Mouse (Mus musculus): ENCODE data around the gene Abcg1. TPM values are rescaled to one million over a fixed set of nuclear protein-coding genes. Genes with fewer than 3 reads are reported as not detected.

Gene Abcg1
- polyA plus RNA-seq, 1 experiment, result 8.4 TPM

- H3K4me1 ChIP-seq (ENCODE audit: control insufficient read depth, insufficient read depth, low read length), result peaks cover 5% of the 10 kb centered on the region
- H3K9me3 ChIP-seq (replicated peaks; ENCODE audit: control insufficient read depth, insufficient read depth, low read length, poor library complexity, severe bottlenecking), result 0 out of 2 replicates have a peak, but pooled peaks cover under 1% of the 10 kb centered on the region
- no peak for TF ChIP-seq EP300 (IDR thresholded peaks at IDR 0.05; ENCODE audit: insufficient read depth, low read depth, low read length)
- TF ChIP-seq POLR2A (IDR thresholded peaks at IDR 0.05; ENCODE audit: insufficient read depth, low read length), result no peak
- no peak for TF ChIP-seq CTCF (IDR thresholded peaks at IDR 0.05; ENCODE audit: low read depth, low read length)
- H3K27ac ChIP-seq (ENCODE audit: insufficient read depth, low read length), result no peak overlapping the region
- H3K9ac ChIP-seq (ENCODE audit: low read depth, poor library complexity, severe bottlenecking), result no peak overlapping the region
- no peaks in the 10 kb centered on the region for H3K36me3 ChIP-seq (ENCODE audit: control insufficient read depth, insufficient read depth, low read length, poor library complexity, severe bottlenecking)
- H3K27me3 ChIP-seq (ENCODE audit: control insufficient read depth, insufficient read depth, low read length, poor library complexity, severe bottlenecking), result no peaks in the 10 kb centered on the region
- peak overlapping the region; percentile 73 for H3K4me3 ChIP-seq (ENCODE audit: low read depth, low read length)
These were observed 1.2 kb downstream of the Abcg1 start for GRCm38 (mm10) chr17:31058745-31059085.

GRCm38 (mm10) chr17:31060196-31060587 is 2.7 kb downstream of the Abcg1 start:
- TF ChIP-seq CTCF (IDR thresholded peaks at IDR 0.05; ENCODE audit: low read depth, low read length) (no peak), EP300 (IDR thresholded peaks at IDR 0.05; ENCODE audit: insufficient read depth, low read depth, low read length) (no peak), POLR2A (IDR thresholded peaks at IDR 0.05; ENCODE audit: insufficient read depth, low read length) (no peak)
- H3K27me3 ChIP-seq (ENCODE audit: control insufficient read depth, insufficient read depth, low read length, poor library complexity, severe bottlenecking), result no peaks in the 10 kb centered on the region
- no peak overlapping the region for H3K4me3 ChIP-seq (ENCODE audit: low read depth, low read length)
- H3K9ac ChIP-seq (ENCODE audit: low read depth, poor library complexity, severe bottlenecking), result no peak overlapping the region
- no peak overlapping the region for H3K27ac ChIP-seq (ENCODE audit: insufficient read depth, low read length)
- H3K36me3 ChIP-seq (ENCODE audit: control insufficient read depth, insufficient read depth, low read length, poor library complexity, severe bottlenecking), result no peaks in the 10 kb centered on the region
- no peaks in the 10 kb centered on the region for H3K9me3 ChIP-seq (replicated peaks; ENCODE audit: control insufficient read depth, insufficient read depth, low read length, poor library complexity, severe bottlenecking)
- H3K4me1 ChIP-seq (ENCODE audit: control insufficient read depth, insufficient read depth, low read length), result peaks cover 5% of the 10 kb centered on the region

GRCm38 (mm10) chr17:31060588-31061345 is 3.3 kb downstream of the Abcg1 start:
- no peak for TF ChIP-seq EP300 (IDR thresholded peaks at IDR 0.05; ENCODE audit: insufficient read depth, low read depth, low read length)
- TF ChIP-seq POLR2A (IDR thresholded peaks at IDR 0.05; ENCODE audit: insufficient read depth, low read length), result no peak
- TF ChIP-seq CTCF (IDR thresholded peaks at IDR 0.05; ENCODE audit: low read depth, low read length), result no peak
- no peak overlapping the region for H3K4me3 ChIP-seq (ENCODE audit: low read depth, low read length)

GRCm38 (mm10) chr17:31061346-31062095 is 4.0 kb downstream of the Abcg1 start:
- Histone ChIP-seq H3K27ac (ENCODE audit: insufficient read depth, low read length) (no peak overlapping the region), H3K9me3 (replicated peaks; ENCODE audit: control insufficient read depth, insufficient read depth, low read length, poor library complexity, severe bottlenecking) (no peaks in the 10 kb centered on the region), H3K36me3 (ENCODE audit: control insufficient read depth, insufficient read depth, low read length, poor library complexity, severe bottlenecking) (no peaks in the 10 kb centered on the region), H3K27me3 (ENCODE audit: control insufficient read depth, insufficient read depth, low read length, poor library complexity, severe bottlenecking) (no peaks in the 10 kb centered on the region), H3K4me3 (ENCODE audit: low read depth, low read length) (no peak overlapping the region), H3K4me1 (ENCODE audit: control insufficient read depth, insufficient read depth, low read length) (peaks cover 3% of the 10 kb centered on the region), H3K9ac (ENCODE audit: low read depth, poor library complexity, severe bottlenecking) (no peak overlapping the region)
- TF ChIP-seq POLR2A (IDR thresholded peaks at IDR 0.05; ENCODE audit: insufficient read depth, low read length) (no peak), CTCF (IDR thresholded peaks at IDR 0.05; ENCODE audit: low read depth, low read length) (no peak), EP300 (IDR thresholded peaks at IDR 0.05; ENCODE audit: insufficient read depth, low read depth, low read length) (no peak)

More at GRCm38 (mm10) chr17:31060588-31061345, 3.3 kb downstream of the Abcg1 start:
- Histone ChIP-seq H3K9ac (ENCODE audit: low read depth, poor library complexity, severe bottlenecking) (no peak overlapping the region), H3K4me1 (ENCODE audit: control insufficient read depth, insufficient read depth, low read length) (peaks cover 5% of the 10 kb centered on the region), H3K27ac (ENCODE audit: insufficient read depth, low read length) (no peak overlapping the region), H3K36me3 (ENCODE audit: control insufficient read depth, insufficient read depth, low read length, poor library complexity, severe bottlenecking) (no peaks in the 10 kb centered on the region), H3K27me3 (ENCODE audit: control insufficient read depth, insufficient read depth, low read length, poor library complexity, severe bottlenecking) (no peaks in the 10 kb centered on the region), H3K9me3 (replicated peaks; ENCODE audit: control insufficient read depth, insufficient read depth, low read length, poor library complexity, severe bottlenecking) (no peaks in the 10 kb centered on the region)

- no peaks in the 10 kb centered on the region for H3K36me3 ChIP-seq (ENCODE audit: control insufficient read depth, insufficient read depth, low read length, poor library complexity, severe bottlenecking)
- H3K27me3 ChIP-seq (ENCODE audit: control insufficient read depth, insufficient read depth, low read length, poor library complexity, severe bottlenecking), result no peaks in the 10 kb centered on the region
- no peaks in the 10 kb centered on the region for H3K9me3 ChIP-seq (replicated peaks; ENCODE audit: control insufficient read depth, insufficient read depth, low read length, poor library complexity, severe bottlenecking)
- TF ChIP-seq EP300 (IDR thresholded peaks at IDR 0.05; ENCODE audit: insufficient read depth, low read depth, low read length) (no peak), CTCF (IDR thresholded peaks at IDR 0.05; ENCODE audit: low read depth, low read length) (no peak), POLR2A (IDR thresholded peaks at IDR 0.05; ENCODE audit: insufficient read depth, low read length) (no peak)
- H3K4me3 ChIP-seq (ENCODE audit: low read depth, low read length), result no peak overlapping the region
- H3K27ac ChIP-seq (ENCODE audit: insufficient read depth, low read length), result no peak overlapping the region
- H3K9ac ChIP-seq (ENCODE audit: low read depth, poor library complexity, severe bottlenecking), result no peak overlapping the region
- no peaks in the 10 kb centered on the region for H3K4me1 ChIP-seq (ENCODE audit: control insufficient read depth, insufficient read depth, low read length)
These were observed 8.6 kb downstream of the Abcg1 start for GRCm38 (mm10) chr17:31066058-31066457.

- H3K4me1 ChIP-seq (ENCODE audit: control insufficient read depth, insufficient read depth, low read length), result no peaks in the 10 kb centered on the region
- no peak for TF ChIP-seq EP300 (IDR thresholded peaks at IDR 0.05; ENCODE audit: insufficient read depth, low read depth, low read length)
- TF ChIP-seq POLR2A (IDR thresholded peaks at IDR 0.05; ENCODE audit: insufficient read depth, low read length), result no peak
- no peak for TF ChIP-seq CTCF (IDR thresholded peaks at IDR 0.05; ENCODE audit: low read depth, low read length)
- H3K27ac ChIP-seq (ENCODE audit: insufficient read depth, low read length), result no peak overlapping the region
- H3K4me3 ChIP-seq (ENCODE audit: low read depth, low read length), result no peak overlapping the region
- no peaks in the 10 kb centered on the region for H3K9me3 ChIP-seq (replicated peaks; ENCODE audit: control insufficient read depth, insufficient read depth, low read length, poor library complexity, severe bottlenecking)
- no peaks in the 10 kb centered on the region for H3K27me3 ChIP-seq (ENCODE audit: control insufficient read depth, insufficient read depth, low read length, poor library complexity, severe bottlenecking)
- H3K36me3 ChIP-seq (ENCODE audit: control insufficient read depth, insufficient read depth, low read length, poor library complexity, severe bottlenecking), result no peaks in the 10 kb centered on the region
- H3K9ac ChIP-seq (ENCODE audit: low read depth, poor library complexity, severe bottlenecking), result no peak overlapping the region
These were observed 9.6 kb downstream of the Abcg1 start for GRCm38 (mm10) chr17:31067051-31067450.
